Mouse (Mus musculus): ENCODE results near the gene Zmynd12.
A peak's percentile ranks its signal among the peaks of the same experiment; 100 is the strongest.

The Zmynd12 gene

GRCm38 (mm10) chr4:119450436-119450835, 27.8 kb downstream of the Zmynd12 start:
- DNase-seq: no peak

- no peak for DNase-seq
Observed at GRCm38 (mm10) chr4:119453128-119453527, 30.5 kb downstream of the Zmynd12 start.

GRCm38 (mm10) chr4:119453533-119453932, 30.9 kb downstream of the Zmynd12 start:
- peak; percentile 42 for DNase-seq

DNA sequence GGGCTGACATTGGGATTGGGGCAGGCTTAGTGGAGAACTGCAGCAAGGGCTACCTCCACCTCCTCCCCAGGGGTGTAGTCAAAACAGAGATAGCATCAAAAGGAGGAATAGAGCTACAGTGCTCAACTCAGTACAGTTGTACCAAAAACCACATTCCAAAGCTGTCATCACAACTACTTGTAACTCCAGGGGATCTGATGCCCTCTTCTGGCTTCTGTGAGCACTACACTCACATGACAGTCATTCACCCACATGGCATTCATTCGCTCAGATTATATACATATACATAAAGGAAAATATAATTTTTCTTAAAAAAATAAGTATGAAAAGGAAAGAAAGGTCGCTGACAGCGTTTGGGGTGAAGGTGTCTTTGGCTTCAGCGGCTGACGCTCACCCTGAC, 37.7 kb downstream of the Zmynd12 start:
- peak; percentile 31 for DNase-seq

GRCm38 (mm10) chr4:119460728-119461141, 38.1 kb downstream of the Zmynd12 start:
- DNase-seq: peak; percentile 35

GRCm38 (mm10) chr4:119462457-119462856, 39.8 kb downstream of the Zmynd12 start:
- DNase-seq: no peak

DNA sequence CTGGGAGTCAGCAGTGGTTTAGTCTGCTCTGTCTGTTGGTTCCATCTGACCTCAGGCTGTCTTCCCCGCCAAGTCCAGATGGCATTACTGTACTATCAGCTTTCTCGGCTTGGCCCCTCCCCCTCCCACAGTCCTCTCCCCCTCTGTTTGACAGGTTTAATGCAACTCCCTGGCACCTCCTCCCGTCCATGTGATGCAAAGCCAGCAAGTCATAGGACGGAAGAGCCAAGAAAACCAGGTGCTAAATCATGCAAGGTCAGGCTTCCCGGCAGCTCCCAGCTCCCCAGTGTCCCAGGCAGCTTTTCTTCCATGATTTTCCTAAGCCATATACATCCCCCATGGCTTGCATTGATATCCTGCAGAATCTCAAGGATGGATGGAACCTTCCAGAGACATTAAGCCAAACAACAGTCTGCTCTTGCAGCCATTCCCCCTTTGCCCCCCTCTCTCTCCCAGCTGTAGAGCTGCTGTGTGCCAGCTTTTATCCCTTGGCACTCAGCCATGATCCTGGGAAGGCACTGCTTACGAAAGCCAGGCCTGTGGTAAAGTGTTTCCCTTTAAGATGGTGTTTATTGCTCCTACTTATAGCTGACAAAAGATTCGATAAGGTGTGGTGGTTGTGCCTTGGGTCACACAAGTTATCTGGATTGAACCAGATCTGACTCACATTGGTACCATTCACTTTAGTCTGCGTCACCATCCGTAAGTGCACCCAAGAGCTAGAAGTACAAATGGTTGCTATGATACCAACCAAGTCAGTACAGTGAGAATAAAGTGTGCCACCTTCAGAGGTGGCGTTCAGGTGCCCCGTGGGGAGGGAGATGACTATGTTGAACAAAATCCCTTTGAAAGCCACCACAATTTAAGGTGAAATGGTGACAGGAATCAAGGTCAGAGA, 40.5 kb downstream of the Zmynd12 start:
- DNase-seq: peak; percentile 55

GRCm38 (mm10) chr4:119463756-119464419, 41.3 kb downstream of the Zmynd12 start:
- DNase-seq: no peak

GRCm38 (mm10) chr4:119465841-119466240, 43.2 kb downstream of the Zmynd12 start:
- DNase-seq: no peak

- no peak for DNase-seq
Observed at GRCm38 (mm10) chr4:119467720-119468380, 45.2 kb downstream of the Zmynd12 start.

DNA sequence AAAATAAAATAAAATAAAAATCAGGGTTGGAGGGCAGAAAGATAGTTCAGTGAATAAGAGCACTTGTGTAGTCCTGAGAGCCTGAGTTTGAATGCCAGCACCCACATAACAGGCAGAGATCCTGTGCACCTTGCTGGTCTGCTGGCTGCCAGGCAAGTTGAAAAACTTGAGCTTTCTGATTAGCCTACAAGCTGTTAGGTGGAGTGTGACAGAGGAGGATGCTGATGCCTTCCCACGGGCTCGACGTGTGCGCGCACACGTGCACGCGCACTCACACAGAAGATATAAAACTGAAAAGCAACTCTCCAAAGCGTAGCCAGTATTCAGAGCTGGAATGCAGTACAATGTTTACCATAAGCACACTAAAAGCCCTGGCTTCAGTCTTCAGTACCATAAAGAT, 49.9 kb downstream of the Zmynd12 start:
- no peak for DNase-seq

DNA sequence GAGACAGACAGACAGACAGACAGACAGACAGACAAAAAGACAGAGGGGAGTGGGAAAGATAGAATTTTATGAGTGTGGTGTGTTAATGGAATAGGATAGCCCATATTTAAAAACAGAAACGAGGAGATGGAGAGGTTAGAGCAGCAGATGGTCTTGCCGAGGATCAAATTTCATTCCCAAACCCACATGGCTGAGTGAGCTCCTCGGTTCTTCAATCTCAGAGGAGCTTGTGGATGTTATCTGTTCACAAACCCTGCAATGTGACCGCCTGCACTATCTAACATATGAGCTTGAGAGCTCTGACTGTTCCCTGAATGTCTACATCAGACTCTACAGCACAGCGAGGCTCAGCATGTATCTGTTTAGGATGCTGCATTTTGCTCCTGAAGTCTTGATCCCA, 50.5 kb downstream of the Zmynd12 start:
- no peak for DNase-seq

- no peak for DNase-seq
Observed at GRCm38 (mm10) chr4:119483051-119483450, 60.4 kb downstream of the Zmynd12 start.

GRCm38 (mm10) chr4:119484882-119485281, 62.3 kb downstream of the Zmynd12 start:
- DNase-seq: no peak

GRCm38 (mm10) chr4:119489666-119490065, 67.1 kb downstream of the Zmynd12 start:
- DNase-seq: no peak

- peak; percentile 25 for DNase-seq
Observed at GRCm38 (mm10) chr4:119490806-119491205, 68.2 kb downstream of the Zmynd12 start.

- peak; percentile 84 for DNase-seq
Observed at GRCm38 (mm10) chr4:119492291-119492932, 69.8 kb downstream of the Zmynd12 start, which contains the start of gene Rimkla. Rimkla (minus strand) TSS chr4:119492628.

- DNase-seq: peak; percentile 13
Observed at GRCm38 (mm10) chr4:119492933-119493327, 70.3 kb downstream of the Zmynd12 start.

DNA sequence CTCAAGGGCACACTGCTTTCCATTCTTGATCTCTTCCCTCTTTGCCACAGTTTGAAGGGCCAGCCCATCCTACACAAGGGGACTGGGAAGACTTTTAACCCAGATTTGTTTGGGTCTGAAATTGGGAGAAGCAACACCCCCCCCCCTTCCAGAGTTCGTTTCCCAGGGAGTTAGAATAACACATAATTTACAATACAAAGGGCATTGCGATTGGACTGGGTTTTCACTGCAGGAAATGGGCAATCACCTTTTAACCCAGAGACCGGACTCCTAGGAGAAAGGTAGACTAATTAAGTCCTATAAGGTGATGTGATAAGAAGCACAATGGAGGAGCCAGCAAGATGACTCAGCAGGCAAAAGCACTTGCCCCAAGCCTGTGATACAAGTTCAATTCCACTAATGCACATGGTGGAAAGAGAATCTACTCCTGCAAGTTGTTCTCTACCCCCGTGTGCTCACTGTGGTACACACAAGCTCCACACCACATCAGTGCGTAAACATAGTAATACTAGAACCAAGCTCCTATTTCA, 75.8 kb downstream of the Zmynd12 start:
- DNase-seq: no peak

GRCm38 (mm10) chr4:119511591-119511990, 89.0 kb downstream of the Zmynd12 start:
- DNase-seq: no peak

DNA sequence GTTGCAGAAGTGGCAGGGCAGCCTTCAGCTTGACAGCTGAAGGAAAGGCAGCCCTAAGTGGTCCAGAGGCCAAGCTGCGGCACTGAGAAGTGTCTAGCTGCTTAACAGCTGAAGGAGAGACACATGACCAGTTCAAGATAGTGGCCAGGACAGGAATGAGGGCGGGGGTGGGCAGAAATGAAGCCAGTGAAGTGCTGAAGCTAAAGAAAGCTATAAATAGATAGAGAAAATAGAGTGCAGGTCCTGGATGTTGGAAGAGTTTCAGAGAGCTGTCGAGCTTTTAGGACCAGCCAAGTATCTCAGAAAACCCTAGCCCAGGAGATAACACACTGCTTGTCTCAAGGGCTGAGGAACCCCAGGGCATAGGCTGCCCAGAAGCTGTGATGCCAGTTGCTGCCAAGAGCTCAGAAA, 90.1 kb downstream of the Zmynd12 start:
- DNase-seq: no peak
